Mouse (Mus musculus): Measurements from ENCODE around the gene Slf1.

DNA sequence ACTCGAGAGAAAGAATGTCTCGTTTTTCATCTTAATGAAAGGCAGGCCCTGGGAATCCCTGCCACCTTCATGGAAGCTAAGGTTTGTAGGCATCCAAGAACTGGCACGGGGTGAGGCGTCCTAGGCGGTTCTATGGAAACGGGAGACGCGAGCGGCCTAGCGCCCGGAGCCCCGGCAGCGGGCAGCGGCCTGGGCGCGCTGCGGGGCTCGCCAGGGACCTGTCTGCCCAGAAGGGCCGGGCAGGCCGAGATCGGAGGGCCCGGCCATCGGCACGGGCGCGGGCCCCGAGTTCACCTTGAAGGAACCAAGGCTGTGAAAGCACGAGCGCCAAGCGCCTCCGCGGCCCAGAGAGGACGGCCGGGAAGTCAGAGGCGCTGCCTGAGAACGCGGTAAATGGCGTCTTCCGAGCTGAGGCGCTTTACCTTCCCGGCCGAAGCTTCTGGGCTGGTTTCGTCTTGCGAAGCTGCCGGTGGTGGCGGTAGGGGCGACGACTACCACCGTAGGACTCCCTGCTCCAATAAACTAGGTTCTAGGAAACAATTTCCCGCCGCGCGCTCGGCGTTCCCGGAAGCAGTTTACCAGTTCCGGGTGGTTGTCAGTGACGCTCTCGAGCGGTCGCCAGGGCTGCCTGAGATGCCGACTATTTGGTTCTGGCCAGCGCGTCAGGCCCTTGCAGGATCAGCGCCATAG lies at the start of gene Slf1, which contains the start of gene 2210408I21Rik:
- TF ChIP-seq CTCF (conservative IDR thresholded peaks at IDR 0.05; ENCODE audit: low read length) (no peak), NANOG (IDR thresholded peaks at IDR 0.05; ENCODE audit: borderline replicate concordance, low read length) (no peak), POU5F1 (IDR thresholded peaks at IDR 0.05; ENCODE audit: borderline replicate concordance, low read length) (no peak)

Measured in E14TG2a.4 (cell line).